15 mouse cellular contexts compared by ENCODE assay signal in genomic region chr13:52546288-52546687, GRCm38 (mm10). TPM values are rescaled to one million over a fixed set of nuclear protein-coding genes. Genes with fewer than 3 reads are reported as not detected.
"Had no signal": no experiment of that assay in that cellular context is flagged by ENCODE, and none has a peak within 500 bp of the region (broad histone marks: within the 10 kb centered on the region; RNA-seq: fewer than 3 reads in every experiment).

No protein-coding gene starts in this region.

- H3K4me1 ChIP-seq: liver, embryonic 13.5 days had no signal

- H3K9ac ChIP-seq: liver, embryonic 13.5 days; lung, embryonic 14.5 days; midbrain, embryonic 12.5 days; midbrain, embryonic 15.5 days had no signal

- H3K27ac ChIP-seq: kidney, postnatal 0 days; layer of hippocampus, adult 2 months; left cerebral cortex, adult 2 months; liver, embryonic 13.5 days; macrophage; midbrain, embryonic 12.5 days; midbrain, embryonic 15.5 days had no signal

- H3K36me3 ChIP-seq: liver, embryonic 13.5 days; midbrain, embryonic 12.5 days; midbrain, embryonic 15.5 days had no signal

- H3K27me3 ChIP-seq: liver, embryonic 13.5 days; midbrain, embryonic 15.5 days had no signal

- H3K4me3 ChIP-seq: layer of hippocampus, adult 2 months; left cerebral cortex, adult 2 months; liver, embryonic 13.5 days; midbrain, embryonic 12.5 days; midbrain, embryonic 15.5 days had no signal

- DNase-seq: kidney, adult 18-20 months; kidney, postnatal 25 days; layer of hippocampus, adult 9-11 months; layer of hippocampus, postnatal 36 days; liver, embryonic 13.5 days; lung, embryonic 14.5 days; thymus, adult 2 months; thymus, postnatal 25 days had no signal

RNA-seq across cellular contexts. Expression of gene Diras2, which starts 15.2 kb away (rescaled TPM):
- total RNA-seq: liver, adult 2 months had no signal
